Mouse (Mus musculus) neural tube, embryonic 14.5 days (tissue): ENCODE data around the gene 2900026A02Rik. TPM values are rescaled to one million over a fixed set of nuclear protein-coding genes. Genes with fewer than 3 reads are reported as not detected.

Experiments
- ATAC-seq: fragments of 200-750 bp; cut with Nextera tagmentation; 2 replicates; pipeline ENCODE4 v1.8.0; 2017; ENCODE audit warnings: low read depth, mild to moderate bottlenecking, moderate TSS enrichment, moderate library complexity
- H3K27ac ChIP-seq: fragments of 300-500 bp; sonication (generic); 2 replicates; pipeline ENCODE4 v1.5.1; 2014; ENCODE audit warnings: low read depth, mild to moderate bottlenecking, control low read depth, low read length, moderate library complexity, mixed read lengths
- H3K27me3 ChIP-seq: fragments of 300-500 bp; sonication (generic); 2 replicates; pipeline ENCODE4 v1.6.1; 2014; ENCODE audit warnings: low read length; ENCODE audit not compliant: control insufficient read depth, insufficient read depth
- H3K36me3 ChIP-seq: fragments of 300-500 bp; sonication (generic); 2 replicates; pipeline ENCODE4 v1.6.1; 2014; ENCODE audit warnings: low read length, mixed read lengths; ENCODE audit not compliant: control insufficient read depth, insufficient read depth
- H3K4me1 ChIP-seq: fragments of 300-500 bp; sonication (generic); 2 replicates; pipeline ENCODE4 v1.6.1; 2014; ENCODE audit warnings: low read length; ENCODE audit not compliant: control insufficient read depth, insufficient read depth
- H3K4me2 ChIP-seq: fragments of 300-500 bp; sonication (generic); 2 replicates; pipeline ENCODE4 v1.6.1; 2014; ENCODE audit warnings: mild to moderate bottlenecking, low read depth, low read length, control low read depth
- H3K4me3 ChIP-seq: fragments of 300-500 bp; sonication (generic); 2 replicates; pipeline ENCODE4 v1.5.1; 2014; ENCODE audit warnings: low read depth, low read length, control low read depth, mixed read lengths
- H3K9ac ChIP-seq: fragments of 300-500 bp; sonication (generic); replicated peaks from 2 replicates; pipeline ENCODE4 v1.6.1; 2014; ENCODE audit warnings: low read depth, mild to moderate bottlenecking, control low read depth, low read length, mixed read lengths
- H3K9me3 ChIP-seq: fragments of 300-500 bp; sonication (generic); 2 replicates; pipeline ENCODE4 v1.6.1; 2016; ENCODE audit warnings: low read length; ENCODE audit not compliant: control insufficient read depth
- WGBS: fragments of 180-500 bp; shearing (Covaris S2); extraction: QIAGEN DNeasy Blood & Tissue Kit; methylation state at CpG from one replicate; pipeline ENCODE4 v1.1.7; 2014; 5-methylcytosine and 5-hydroxymethylcytosine counted together
- polyA plus RNA-seq: library from polyadenylated mRNA; unstranded; fragments of >200 nt; fragmentation: Nextera tagmentation; extraction: Ambion mirVana; gene quantifications from 2 replicates; pipeline ENCODE4 v1.2.1, GENCODE M21; 2014

2900026A02Rik gene
- polyA plus RNA-seq, 1 experiment from 2014 or later: 2.1 TPM

- Histone ChIP-seq H3K9me3 (no peaks in the 10 kb centered on the region), H3K4me1 (peaks cover 5% of the 10 kb centered on the region; the same call in 1 of the 2 replicates), H3K27ac (peak overlapping the region; percentile 29; the same call in 1 of the 2 replicates), H3K9ac (no peak overlapping the region), H3K27me3 (no peaks in the 10 kb centered on the region), H3K36me3 (no peaks in the 10 kb centered on the region), H3K4me3 (no peak overlapping the region), H3K4me2 (no peak overlapping the region)
- ATAC-seq: no peak
- 33% methylated on average over 6 of the region's 6 CpGs for WGBS
Observed at GRCm38 (mm10) chr5:113040776-113041175, 180.3 kb downstream of the 2900026A02Rik start.

- WGBS: 63% methylated on average over 6 of the region's 6 CpGs
- Histone ChIP-seq H3K4me3 (no peak overlapping the region), H3K4me2 (no peak overlapping the region), H3K27ac (no peak overlapping the region), H3K9ac (no peak overlapping the region), H3K27me3 (no peaks in the 10 kb centered on the region), H3K36me3 (no peaks in the 10 kb centered on the region), H3K9me3 (no peaks in the 10 kb centered on the region), H3K4me1 (peaks cover 9% of the 10 kb centered on the region; the same call in 1 of the 2 replicates)
- no peak for ATAC-seq
Observed at GRCm38 (mm10) chr5:113038601-113039000, 182.4 kb downstream of the 2900026A02Rik start.

Other genes starting within 250 kb of the 2900026A02Rik start
- gene Grk3, start 205.4 kb downstream of the 2900026A02Rik start, polyA plus RNA-seq: 17.4 and 26.6 TPM in 2 replicates
- gene Crybb2, start 151.1 kb downstream of the 2900026A02Rik start, polyA plus RNA-seq: not detected in 2 replicates
- gene Crybb3, start 139.7 kb downstream of the 2900026A02Rik start, polyA plus RNA-seq: 0.82 and 0.91 TPM in 2 replicates
- 0.14 TPM in 1 of 2 replicates, not detected in the other for gene Tmem211, start 5.7 kb upstream of the 2900026A02Rik start, polyA plus RNA-seq
- 15.3 and 17.0 TPM in 2 replicates for gene Sgsm1, start 89.5 kb upstream of the 2900026A02Rik start, polyA plus RNA-seq
- gene Aym1, start 136.1 kb upstream of the 2900026A02Rik start, polyA plus RNA-seq: not detected in 2 replicates